Mouse (Mus musculus) layer of hippocampus, adult 2 months (tissue): Measurements from ENCODE around the gene Slc35e3. TPM values are rescaled to one million over a fixed set of nuclear protein-coding genes. Genes with fewer than 3 reads are reported as not detected.
"Not testable (repeated sequence)": the region's sequence is repeated elsewhere in the genome, so short reads cannot be mapped to it uniquely, and the experiment has no call there.

Experiments
- DNase-seq, 2 experiments: peaks; one replicate each; pipeline ENCODE4 v3.0.0; 2022; ENCODE audit warnings: low spot score in 2 of 2
- H3K27ac ChIP-seq: fragments of 200-600 bp; 2 replicates; pipeline ENCODE4 v1.8.1; 2022
- H3K4me3 ChIP-seq: fragments of 200-600 bp; 2 replicates; pipeline ENCODE4 v1.8.1; 2022; ENCODE audit warnings: mild to moderate bottlenecking
- CTCF ChIP-seq: fragments of 200-600 bp; conservative IDR thresholded peaks from 2 replicates; pipeline ENCODE4 v1.8.1; 2022; ENCODE audit warnings: antibody characterized with exemption, mild to moderate bottlenecking, moderate library complexity
- total RNA-seq, 2 experiments: library from RNA; stranded (reverse); gene quantifications; 2 replicates each; pipeline ENCODE4 v1.2.3; 2021

Gene Slc35e3
- total RNA-seq, 2 experiments from 2014 or later: 31.4 to 33.1 TPM

- Histone ChIP-seq H3K4me3 (no peak overlapping the region), H3K27ac (no peak overlapping the region)
- DNase-seq: no peak
- peak; percentile 13 for TF ChIP-seq CTCF
Observed at GRCm38 (mm10) chr10:117726888-117727385, 19.2 kb downstream of the Slc35e3 start.

- Histone ChIP-seq H3K4me3 (no peak overlapping the region), H3K27ac (peak overlapping the region; percentile 24; the same call in 1 of the 2 replicates)
- DNase-seq: no peak
- TF ChIP-seq CTCF: no peak
Observed at GRCm38 (mm10) chr10:117726350-117726749, 19.8 kb downstream of the Slc35e3 start.

GRCm38 (mm10) chr10:117725671-117726070 lies 20.5 kb downstream of the Slc35e3 start:
- H3K27ac ChIP-seq: 0 out of 2 replicates have a peak overlapping the region, but pooled peaks have one; percentile 24
- H3K4me3 ChIP-seq: no peak overlapping the region
- DNase-seq: no peak
- no peak for TF ChIP-seq CTCF

- Histone ChIP-seq H3K4me3 (no peak overlapping the region), H3K27ac (no peak overlapping the region)
- no peak for TF ChIP-seq CTCF
- DNase-seq: no peak
Observed at GRCm38 (mm10) chr10:117724804-117725361, 21.3 kb downstream of the Slc35e3 start.

- no peak overlapping the region for H3K27ac ChIP-seq
- TF ChIP-seq CTCF: no peak
- H3K4me3 ChIP-seq: no peak overlapping the region
- no peak for DNase-seq
Observed at GRCm38 (mm10) chr10:117724136-117724718, 21.9 kb downstream of the Slc35e3 start.

GRCm38 (mm10) chr10:117718161-117719119 lies 27.7 kb downstream of the Slc35e3 start:
- peak overlapping the region; percentile 63 for H3K27ac ChIP-seq
- no peak for TF ChIP-seq CTCF
- peak overlapping the region; percentile 8; the same call in 1 of the 2 replicates for H3K4me3 ChIP-seq
- peak in 1 of 2 experiments; percentile 28 for DNase-seq

GRCm38 (mm10) chr10:117717583-117717982 lies 28.6 kb downstream of the Slc35e3 start:
- Histone ChIP-seq H3K4me3 (no peak overlapping the region), H3K27ac (peak overlapping the region; percentile 63)
- DNase-seq: no peak
- no peak for TF ChIP-seq CTCF

- DNase-seq: no peak
- H3K27ac ChIP-seq: no peak overlapping the region
- no peak overlapping the region for H3K4me3 ChIP-seq
- TF ChIP-seq CTCF: no peak
Observed at GRCm38 (mm10) chr10:117716686-117717085, 29.5 kb downstream of the Slc35e3 start.

- H3K4me3 ChIP-seq, DNase-seq, H3K27ac ChIP-seq: not testable (repeated sequence)
Observed at GRCm38 (mm10) chr10:117715654-117716053, 30.5 kb downstream of the Slc35e3 start.

- no peak for TF ChIP-seq CTCF
Observed at GRCm38 (mm10) chr10:117714928-117715500, 31.2 kb downstream of the Slc35e3 start.

GRCm38 (mm10) chr10:117714048-117714545 lies 32.1 kb downstream of the Slc35e3 start:
- DNase-seq: no peak
- Histone ChIP-seq H3K27ac (no peak overlapping the region), H3K4me3 (no peak overlapping the region)
- no peak for TF ChIP-seq CTCF

More at GRCm38 (mm10) chr10:117714928-117715500, 31.2 kb downstream of the Slc35e3 start:
- Histone ChIP-seq H3K4me3 (no peak overlapping the region), H3K27ac (no peak overlapping the region)
- no peak for DNase-seq

GRCm38 (mm10) chr10:117713466-117713865 lies 32.7 kb downstream of the Slc35e3 start:
- H3K27ac ChIP-seq: no peak overlapping the region
- TF ChIP-seq CTCF: no peak
- no peak overlapping the region for H3K4me3 ChIP-seq
- no peak for DNase-seq
